Mouse (Mus musculus) C2C12 (cell line): ENCODE measurements at regions not wholly inside any gene's neighbourhood (a gene's known extent, or its start where the extent isn't known, plus 50 kb on each side); places are given as distances from the start of the nearest gene placed in this dataset.

Source experiments
- CEBPB ChIP-seq: IDR thresholded peaks from one replicate; pipeline ENCODE4 v1.6.1; 2011; ENCODE audit warnings: low read depth, mild to moderate bottlenecking, control low read depth, moderate library complexity
- CTCF ChIP-seq: IDR thresholded peaks from one replicate; pipeline ENCODE4 v1.5.1; 2011; ENCODE audit not compliant: control insufficient read depth, insufficient read depth, insufficient read length
- MAX ChIP-seq: IDR thresholded peaks from one replicate; pipeline ENCODE4 v1.6.1; 2011; ENCODE audit warnings: mild to moderate bottlenecking, control low read depth
- MYOD1 ChIP-seq: IDR thresholded peaks from one replicate; pipeline ENCODE4 v1.6.1; 2011; ENCODE audit warnings: low read depth; ENCODE audit not compliant: control insufficient read depth, insufficient read length
- MYOG ChIP-seq: IDR thresholded peaks from one replicate; pipeline ENCODE4 v1.6.1; 2011; ENCODE audit not compliant: control insufficient read depth, insufficient read length; ENCODE audit errors: extremely low read depth

GRCm38 (mm10) chr15:7008725-7009380 lies 81.6 kb upstream of the Lifr start:
- TF ChIP-seq CTCF (no peak), MYOG (no peak), MYOD1 (no peak), CEBPB (no peak), MAX (no peak)
